Mouse (Mus musculus): Measurements from ENCODE around the gene Vil1. TPM values are rescaled to one million over a fixed set of nuclear protein-coding genes. Genes with fewer than 3 reads are reported as not detected.

Gene Vil1
- polyA plus RNA-seq, 1 experiment from 2014 or later: 0.15 TPM

MicroRNAs within 50 kb of the gene (microRNA counts, 519-probe panel; counts per million panel counts)
- 3,260 counts per million, percentile 78 among the panel's probes with 10 or more counts for microRNA mmu-miR-26b

Small RNAs within 50 kb of the gene (microRNA-seq; reads per million reads assigned to microRNA genes)
- 26,192 reads per million, percentile 97 among the genes with 10 or more reads in this experiment for gene Mir26b

Other genes with a start within 250 kb of the Vil1 start
- not detected in 2 replicates for gene Cxcr1, start 214.7 kb upstream of the Vil1 start, polyA plus RNA-seq (2015; fragmentation: Nextera tagmentation; extraction: Ambion mirVana)
- gene Arpc2, start 173.3 kb upstream of the Vil1 start, polyA plus RNA-seq (2015; fragmentation: Nextera tagmentation; extraction: Ambion mirVana): 441 and 463 TPM in 2 replicates
- gene Gpbar1, start 130.8 kb upstream of the Vil1 start, polyA plus RNA-seq (2015; fragmentation: Nextera tagmentation; extraction: Ambion mirVana): 0.18 TPM in 1 of 2 replicates, not detected in the other
- gene Aamp, start 124.6 kb upstream of the Vil1 start, polyA plus RNA-seq (2015; fragmentation: Nextera tagmentation; extraction: Ambion mirVana): 232 and 249 TPM in 2 replicates
- 104 and 114 TPM in 2 replicates for gene Pnkd, start 124.4 kb upstream of the Vil1 start, polyA plus RNA-seq (2015; fragmentation: Nextera tagmentation; extraction: Ambion mirVana)
- 58.8 and 69.6 TPM in 2 replicates for gene Tmbim1, start 103.8 kb upstream of the Vil1 start, polyA plus RNA-seq (2015; fragmentation: Nextera tagmentation; extraction: Ambion mirVana)
- gene Catip, start 47.3 kb upstream of the Vil1 start, polyA plus RNA-seq (2015; fragmentation: Nextera tagmentation; extraction: Ambion mirVana): 1.6 and 2.0 TPM in 2 replicates
- gene Slc11a1, start 34.2 kb upstream of the Vil1 start, polyA plus RNA-seq (2015; fragmentation: Nextera tagmentation; extraction: Ambion mirVana): 3.4 and 4.4 TPM in 2 replicates
- 82.4 and 85.4 TPM in 2 replicates for gene Ctdsp1, start 17.9 kb upstream of the Vil1 start, polyA plus RNA-seq (2015; fragmentation: Nextera tagmentation; extraction: Ambion mirVana)
- 52.7 and 55.8 TPM in 2 replicates for gene Cnot9, start 96.7 kb downstream of the Vil1 start, polyA plus RNA-seq (2015; fragmentation: Nextera tagmentation; extraction: Ambion mirVana)
- 0.92 and 1.6 TPM in 2 replicates for gene Plcd4, start 133.5 kb downstream of the Vil1 start, polyA plus RNA-seq (2015; fragmentation: Nextera tagmentation; extraction: Ambion mirVana)
- gene Usp37, start 134.9 kb downstream of the Vil1 start, polyA plus RNA-seq (2015; fragmentation: Nextera tagmentation; extraction: Ambion mirVana): 26.3 and 30.5 TPM in 2 replicates
- gene Zfp142, start 178.9 kb downstream of the Vil1 start, polyA plus RNA-seq (2015; fragmentation: Nextera tagmentation; extraction: Ambion mirVana): 7.3 and 7.5 TPM in 2 replicates
- 14.0 and 16.4 TPM in 2 replicates for gene Bcs1l, start 178.9 kb downstream of the Vil1 start, polyA plus RNA-seq (2015; fragmentation: Nextera tagmentation; extraction: Ambion mirVana)
- gene Rnf25, start 192.0 kb downstream of the Vil1 start, polyA plus RNA-seq (2015; fragmentation: Nextera tagmentation; extraction: Ambion mirVana): 40.7 and 41.0 TPM in 2 replicates
- gene Stk36, start 192.1 kb downstream of the Vil1 start, polyA plus RNA-seq (2015; fragmentation: Nextera tagmentation; extraction: Ambion mirVana): 5.4 and 6.5 TPM in 2 replicates